Mouse (Mus musculus) yolk sac, embryonic 10.5 days (tissue): ENCODE measurements around the gene Aif1.

Source experiments
- DNase-seq: peaks from one replicate; pipeline ENCODE4 v3.0.0-alpha.2; 2017; ENCODE audit warnings: low spot score

Aif1 gene

DNA sequence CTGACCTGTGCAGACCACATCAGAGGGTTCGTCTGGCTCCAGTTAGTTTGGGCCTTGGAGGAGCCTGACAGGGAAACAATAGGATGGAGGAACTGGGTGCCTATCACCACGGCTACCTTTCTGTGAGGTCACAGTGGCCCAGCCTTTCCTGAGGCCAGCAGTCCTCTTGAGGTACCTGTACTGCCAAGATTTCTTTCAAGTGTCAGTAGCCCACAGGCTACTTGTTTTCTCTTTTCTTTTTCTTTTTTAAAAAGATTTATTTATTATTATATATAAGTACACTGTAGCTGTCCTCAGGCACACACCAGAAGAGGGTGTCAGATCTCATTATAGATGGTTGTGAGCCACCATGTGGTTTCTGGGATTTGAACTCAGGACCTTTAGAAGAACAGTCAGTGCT is at the start of gene Aif1:
Gene Aif1, minus strand, starts transcription at position 101 of the 400 bp plus-strand sequence.
- DNase-seq, result no peak

DNA sequence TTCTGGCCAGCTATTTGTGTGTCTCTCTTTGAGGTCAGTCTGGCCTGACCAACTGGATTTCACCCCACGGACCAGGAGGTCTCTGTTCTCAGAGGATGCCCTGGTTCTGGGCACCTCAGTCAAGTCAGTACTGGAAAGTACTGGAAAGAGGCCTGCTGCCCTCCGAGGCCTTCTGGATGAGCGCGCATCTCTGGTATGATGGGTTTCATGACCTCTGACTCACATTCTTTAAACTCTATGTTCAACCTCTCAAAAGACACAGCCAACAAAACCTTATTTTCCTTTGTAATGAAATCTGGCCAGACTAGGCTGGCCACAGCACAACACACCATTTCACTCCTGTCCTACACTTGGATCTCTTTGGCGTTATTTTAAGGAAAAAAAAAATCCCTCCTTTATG is 49.6 kb upstream of the Aif1 start:
- DNase-seq, result no peak

DNA sequence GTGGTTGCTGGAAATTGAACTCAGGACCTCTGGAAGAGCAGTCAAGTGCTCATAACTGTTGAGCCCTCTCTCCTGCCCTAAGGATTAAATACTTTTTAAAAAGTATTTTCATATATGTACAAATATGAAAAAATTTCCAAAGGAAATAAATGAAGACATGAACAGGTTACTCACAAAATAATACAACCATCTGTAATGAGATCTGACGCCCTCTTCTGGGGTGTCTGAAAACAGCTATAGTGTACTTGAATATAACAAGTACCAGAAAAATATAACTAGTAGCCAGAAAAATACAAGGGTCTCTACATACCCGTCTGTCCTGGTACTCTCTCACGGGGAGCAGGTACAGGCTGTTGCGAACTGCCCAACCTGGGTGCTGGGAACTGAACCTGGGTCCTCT is 48.8 kb upstream of the Aif1 start:
- DNase-seq, result no peak

DNA sequence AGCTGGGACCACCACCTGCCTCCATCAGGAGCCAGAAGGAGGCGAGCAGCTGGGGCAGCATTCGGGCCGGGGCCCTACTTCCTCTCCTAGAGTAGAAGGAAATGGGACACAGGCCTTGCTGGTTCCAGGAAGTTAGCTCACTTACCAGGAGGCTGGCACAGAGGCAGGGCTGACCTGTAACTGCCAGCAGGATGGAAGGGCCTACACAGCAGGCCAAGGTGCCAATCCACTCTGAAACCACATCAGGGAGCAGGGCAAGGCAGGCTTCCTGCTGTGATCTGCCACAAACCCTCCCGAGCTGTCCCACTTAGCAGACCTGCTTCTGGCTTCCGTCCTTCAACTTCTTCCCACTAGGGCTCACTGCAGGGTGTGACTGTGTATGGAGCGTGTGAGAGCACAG is 46.4 kb upstream of the Aif1 start:
- no peak for DNase-seq

DNA sequence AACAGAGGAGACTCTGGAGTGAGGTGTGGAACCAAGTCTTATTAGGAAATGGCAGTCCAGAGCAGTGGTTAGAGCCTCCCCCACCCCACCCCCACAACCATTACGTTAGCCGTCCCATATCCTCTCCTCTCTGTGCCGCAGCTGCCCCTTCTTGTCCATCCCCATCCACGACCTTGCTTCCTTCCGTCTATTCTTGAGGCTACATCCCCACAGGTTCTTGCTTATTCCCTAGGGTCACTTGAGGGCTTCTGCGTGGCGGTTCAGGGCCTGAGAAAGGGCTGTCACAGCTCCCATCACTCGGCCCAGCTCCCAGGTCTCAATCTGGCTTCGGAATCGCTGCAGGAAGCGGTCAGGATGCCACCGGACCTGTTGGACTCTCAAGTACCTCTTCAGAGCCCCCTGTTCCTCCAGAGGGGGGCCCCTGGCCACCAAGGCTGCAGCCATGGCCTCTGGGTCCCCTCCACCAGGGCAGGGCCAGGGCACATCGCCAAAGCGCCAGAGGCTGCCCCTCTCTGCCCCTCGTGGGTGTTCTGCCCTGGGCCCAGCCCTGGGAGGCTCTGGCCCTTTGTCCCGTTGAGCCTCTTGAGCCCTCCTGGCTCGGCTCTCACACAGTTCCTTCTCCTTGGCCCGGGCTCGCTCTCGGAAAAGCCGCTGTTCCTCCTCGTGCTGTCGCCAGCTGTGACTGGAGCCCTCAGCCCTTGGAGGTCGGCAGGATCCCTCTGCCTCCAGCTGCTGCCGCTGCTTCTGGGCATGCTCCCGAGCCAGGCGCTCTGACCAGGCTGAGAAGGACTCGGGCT is 44.5 kb upstream of the Aif1 start, which contains the start of gene Gm16181:
Gene Gm16181, plus strand, starts transcription at position 679 of the 797 bp plus-strand sequence.
- no peak for DNase-seq

DNA sequence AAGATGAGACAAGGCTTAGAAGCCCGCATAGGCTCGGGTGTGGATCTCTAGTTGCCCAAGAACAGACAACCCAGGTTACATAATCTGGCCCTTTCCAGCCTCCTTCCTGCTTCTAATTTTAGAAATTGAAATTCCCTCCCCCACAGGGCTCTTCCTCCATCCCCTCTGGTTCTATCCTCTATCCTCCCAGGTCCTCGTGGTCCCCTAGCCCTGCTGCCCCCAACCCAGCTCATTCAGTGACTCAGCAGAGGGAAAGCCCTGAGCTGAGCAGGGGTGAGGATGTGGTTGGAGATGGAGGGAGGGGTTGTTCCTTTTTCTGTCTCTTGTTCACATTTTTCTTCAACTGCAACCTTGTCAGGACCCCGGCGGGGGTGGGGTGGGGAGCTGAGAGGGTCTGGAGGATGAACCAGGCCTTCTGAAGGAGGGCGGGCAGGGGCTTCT is 43.8 kb upstream of the Aif1 start:
- no peak for DNase-seq

DNA sequence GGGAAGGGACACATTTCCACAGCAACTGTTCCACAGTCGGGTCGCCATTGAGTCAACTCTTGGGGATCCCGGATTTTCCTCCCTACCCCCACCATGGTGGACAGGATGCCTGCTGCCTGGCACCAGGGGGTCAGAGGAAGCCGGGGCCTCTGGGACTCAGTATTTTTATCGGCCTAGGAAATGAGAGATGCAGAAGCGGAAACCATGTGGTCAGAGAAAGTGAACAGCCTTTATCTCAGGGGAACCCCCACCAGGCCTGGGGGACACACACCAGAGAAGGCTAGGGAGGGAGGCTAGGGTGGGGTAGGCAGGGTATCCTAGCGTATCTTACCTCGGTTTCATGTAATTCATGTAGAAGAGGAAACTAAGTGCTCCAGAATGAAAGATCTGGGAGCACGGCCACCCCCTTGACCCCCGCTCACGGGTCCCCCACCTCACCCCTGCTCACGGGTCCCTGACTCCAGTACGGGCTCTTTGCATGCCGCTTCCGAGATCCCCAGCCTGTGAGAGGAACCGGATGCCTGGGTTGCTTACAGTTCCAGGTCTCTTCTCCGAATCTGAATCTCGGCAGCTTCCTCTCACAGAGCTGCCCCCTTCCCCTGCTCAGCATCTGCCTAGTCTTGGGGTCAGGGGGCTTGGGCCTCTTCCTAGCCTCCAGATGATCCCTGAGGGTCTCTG is 42.8 kb upstream of the Aif1 start:
- no peak for DNase-seq

DNA sequence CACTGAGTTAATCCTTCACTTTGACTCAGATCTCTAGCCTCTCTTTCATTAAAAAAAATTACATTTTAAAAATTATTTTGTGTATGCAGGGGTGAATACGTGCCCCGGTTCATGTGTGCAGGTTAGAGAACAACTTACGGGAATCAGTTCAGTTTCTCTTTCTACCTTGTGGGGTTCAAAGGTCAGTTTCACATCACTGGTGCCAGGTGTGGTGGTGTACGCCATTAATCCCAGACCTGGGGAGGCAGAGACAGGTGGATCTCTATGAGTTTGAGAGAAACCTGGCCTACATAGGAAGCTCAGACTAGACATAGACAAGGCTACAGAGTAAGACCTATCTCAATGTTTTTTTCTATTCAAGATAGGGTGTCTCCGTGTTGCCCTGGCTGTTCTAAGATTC is 37.2 kb upstream of the Aif1 start:
- DNase-seq, result no peak

DNA sequence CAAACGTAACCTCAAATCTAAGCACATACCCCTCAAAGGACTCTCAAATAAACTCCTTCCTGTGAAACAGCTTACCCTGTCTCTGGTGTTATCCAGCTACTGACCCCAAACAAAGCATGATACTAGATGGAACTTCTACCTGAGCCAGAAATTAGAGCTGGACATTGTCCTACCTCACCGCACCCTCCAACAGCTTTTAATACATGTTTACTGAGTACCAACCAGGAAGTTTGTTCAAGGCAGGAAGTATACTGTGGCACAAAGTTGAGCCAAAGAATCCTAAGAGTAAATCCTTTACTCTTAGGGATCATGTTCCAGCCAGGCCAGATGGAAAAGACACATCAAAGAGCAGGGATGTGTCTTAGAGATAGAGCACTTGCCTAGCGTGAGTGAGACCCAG is 34.7 kb upstream of the Aif1 start:
- DNase-seq, result no peak

DNA sequence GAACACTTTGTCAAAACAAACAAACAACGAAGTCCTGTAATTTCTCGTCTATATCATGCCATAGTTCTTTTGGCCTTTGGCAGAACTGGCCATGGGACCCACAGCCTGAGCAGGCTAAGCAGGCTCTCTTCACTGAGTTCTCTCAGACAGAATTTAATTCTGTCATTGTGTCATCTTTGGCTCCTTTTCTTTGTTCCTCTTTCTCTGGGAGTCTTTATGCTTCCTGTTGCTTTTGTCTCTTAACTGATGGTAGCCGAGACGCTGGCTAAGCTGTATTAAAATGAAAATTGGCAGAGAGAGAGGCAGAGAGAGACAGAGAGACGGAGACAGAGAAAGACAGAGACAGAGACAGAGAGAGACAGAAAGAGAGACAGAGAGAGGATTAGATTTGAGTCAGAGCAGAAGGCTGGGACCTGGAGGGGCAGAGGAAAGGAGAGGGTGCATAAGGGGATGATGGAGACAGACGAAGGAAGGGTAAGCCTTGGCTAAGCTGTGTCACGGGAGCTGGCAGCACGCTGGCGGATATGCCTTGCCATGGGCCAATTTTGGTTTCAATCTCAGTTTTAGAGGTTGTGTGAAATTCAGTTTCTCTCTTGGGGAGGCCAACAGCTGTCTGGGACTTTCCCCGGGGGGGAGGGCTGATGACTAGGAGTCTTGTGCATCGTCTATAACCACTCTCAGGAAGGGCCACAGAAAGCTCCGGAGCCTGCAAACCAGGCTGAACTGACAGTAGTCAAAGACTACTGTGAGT is 34.1 kb upstream of the Aif1 start:
- no peak for DNase-seq

DNA sequence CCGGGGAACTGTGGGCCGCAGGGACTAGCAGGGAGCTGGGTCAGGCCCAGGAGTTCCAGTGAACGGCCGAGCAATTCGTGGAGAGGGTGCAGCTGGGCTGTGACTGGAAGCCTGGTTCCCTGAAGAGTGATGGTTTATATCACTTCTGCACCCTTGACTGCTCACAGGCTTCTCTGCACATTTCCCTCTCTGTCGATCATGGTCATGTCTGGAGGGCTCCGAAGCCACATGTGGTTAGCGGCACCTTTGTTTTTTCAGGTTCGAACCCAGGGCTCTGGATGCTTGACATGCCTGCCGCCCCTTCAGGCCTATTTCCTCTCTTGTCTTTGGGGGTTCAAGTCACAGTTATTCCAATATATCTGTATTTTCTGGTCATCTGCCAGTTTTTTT is 29.5 kb upstream of the Aif1 start:
- DNase-seq, result no peak

DNA sequence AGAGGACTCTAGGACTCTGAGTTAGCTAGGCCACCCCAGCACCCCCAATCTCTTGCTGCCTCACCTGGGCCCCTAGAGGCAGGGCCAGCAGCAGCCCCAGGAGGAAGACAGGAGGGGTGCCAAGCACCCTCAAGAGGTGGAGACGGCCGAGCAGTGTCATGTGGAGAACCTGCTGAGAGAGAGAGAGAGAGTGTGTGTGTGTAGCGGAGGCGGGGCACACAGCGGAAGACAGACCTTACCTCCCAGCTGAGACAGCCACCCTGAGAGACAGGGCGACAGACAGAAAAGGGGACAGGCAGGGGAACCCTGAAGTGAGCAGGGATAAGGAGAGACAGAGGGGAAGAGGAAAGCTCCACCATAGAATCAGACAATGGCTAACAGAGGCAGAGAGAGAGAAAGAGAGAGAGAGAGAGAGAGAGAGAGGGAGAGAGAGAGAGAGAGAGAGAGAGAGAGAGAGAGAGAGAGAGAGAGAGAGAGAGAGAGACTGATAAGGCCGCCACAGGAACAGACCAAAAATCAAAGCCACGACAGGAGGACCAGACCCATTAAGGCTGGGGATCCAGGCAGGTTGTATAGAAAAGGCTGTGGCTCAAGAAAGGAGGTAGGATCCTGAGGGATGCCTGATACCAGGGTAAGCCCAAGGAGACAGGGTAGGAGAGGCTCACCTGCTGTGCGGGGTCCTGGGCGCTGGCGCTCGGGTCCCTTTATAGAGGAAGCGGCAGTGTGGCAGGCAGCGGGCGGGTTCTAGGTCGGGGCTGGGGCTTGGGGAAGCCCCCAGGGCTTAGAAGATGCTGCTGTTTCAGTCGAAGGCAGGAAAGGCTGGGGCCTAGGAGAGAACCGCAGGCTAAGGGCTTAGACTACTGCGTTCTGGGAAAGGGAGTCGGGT is 28.9 kb upstream of the Aif1 start, which contains the start of gene Lta:
Gene Lta, minus strand, starts transcription at position 858 of the 886 bp plus-strand sequence.
- no peak for DNase-seq

DNA sequence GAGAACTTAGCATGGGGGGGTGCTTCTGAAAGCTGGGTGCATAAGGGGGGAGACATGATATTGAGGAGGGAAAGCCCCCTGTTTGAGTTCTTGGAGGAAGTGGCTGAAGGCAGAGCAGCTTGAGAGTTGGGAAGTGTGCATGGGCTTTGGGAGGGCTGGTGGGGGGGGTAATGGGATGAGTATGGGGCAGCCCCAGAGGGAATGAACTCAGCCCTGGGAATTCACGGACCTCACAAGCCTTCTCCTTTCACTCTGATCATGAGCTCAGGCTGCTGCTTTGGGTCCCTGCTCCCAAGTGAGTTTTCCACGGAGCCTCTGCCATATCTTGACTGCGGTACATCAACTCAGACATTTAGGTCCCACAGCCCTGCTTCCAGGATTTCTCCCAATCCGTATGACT is 26.6 kb upstream of the Aif1 start:
- DNase-seq, result no peak

DNA sequence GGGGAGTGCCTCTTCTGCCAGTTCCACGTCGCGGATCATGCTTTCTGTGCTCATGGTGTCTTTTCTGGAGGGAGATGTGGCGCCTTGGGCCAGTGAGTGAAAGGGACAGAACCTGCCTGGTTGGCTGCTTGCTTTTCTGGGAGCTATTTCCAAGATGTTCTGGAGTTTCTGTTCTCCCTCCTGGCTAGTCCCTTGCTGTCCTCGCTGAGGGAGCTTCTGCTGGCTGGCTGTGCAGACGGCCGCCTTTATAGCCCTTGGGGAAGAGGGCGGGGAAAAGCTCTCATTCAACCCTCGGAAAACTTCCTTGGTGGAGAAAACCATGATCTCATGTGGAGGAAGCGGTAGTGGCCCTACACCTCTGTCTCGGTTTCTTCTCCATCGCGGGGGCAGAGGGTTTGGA is 25.9 kb upstream of the Aif1 start, which contains the start of gene Tnf:
Gene Tnf, minus strand, starts transcription at position 221 of the 400 bp plus-strand sequence.
- no peak for DNase-seq

DNA sequence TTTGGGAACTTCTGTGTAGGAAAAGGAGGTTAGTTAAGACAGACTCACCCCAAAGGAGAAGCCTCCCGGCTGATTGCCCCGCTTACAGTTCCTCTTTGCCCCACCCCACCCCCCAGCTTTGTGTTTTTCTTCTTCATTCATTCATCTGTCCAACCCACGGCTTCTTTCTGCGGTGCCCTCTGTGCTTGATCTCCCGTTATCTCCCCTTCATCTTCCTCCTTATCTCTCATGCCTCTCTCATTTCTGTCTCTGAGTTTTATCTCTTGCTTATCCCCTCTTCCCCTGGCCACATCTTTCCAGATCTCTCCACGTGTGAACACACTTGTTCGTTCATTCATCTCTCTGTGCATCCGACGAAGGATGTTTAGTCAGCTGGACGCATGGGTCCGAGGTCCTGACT is 25.3 kb upstream of the Aif1 start:
- no peak for DNase-seq

DNA sequence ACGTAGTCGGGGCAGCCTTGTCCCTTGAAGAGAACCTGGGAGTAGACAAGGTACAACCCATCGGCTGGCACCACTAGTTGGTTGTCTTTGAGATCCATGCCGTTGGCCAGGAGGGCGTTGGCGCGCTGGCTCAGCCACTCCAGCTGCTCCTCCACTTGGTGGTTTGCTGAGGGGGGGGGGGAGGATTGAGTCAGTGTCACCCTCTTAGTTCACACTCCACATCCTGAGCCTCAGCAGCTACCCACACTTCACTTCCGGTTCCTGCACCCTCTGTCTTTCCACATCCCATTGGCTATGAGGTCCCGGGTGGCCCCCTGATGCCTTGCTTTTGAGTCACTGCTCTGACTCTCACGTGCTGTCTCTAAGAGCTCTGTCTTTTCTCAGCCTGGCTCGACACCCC is 24.5 kb upstream of the Aif1 start:
- DNase-seq, result no peak

DNA sequence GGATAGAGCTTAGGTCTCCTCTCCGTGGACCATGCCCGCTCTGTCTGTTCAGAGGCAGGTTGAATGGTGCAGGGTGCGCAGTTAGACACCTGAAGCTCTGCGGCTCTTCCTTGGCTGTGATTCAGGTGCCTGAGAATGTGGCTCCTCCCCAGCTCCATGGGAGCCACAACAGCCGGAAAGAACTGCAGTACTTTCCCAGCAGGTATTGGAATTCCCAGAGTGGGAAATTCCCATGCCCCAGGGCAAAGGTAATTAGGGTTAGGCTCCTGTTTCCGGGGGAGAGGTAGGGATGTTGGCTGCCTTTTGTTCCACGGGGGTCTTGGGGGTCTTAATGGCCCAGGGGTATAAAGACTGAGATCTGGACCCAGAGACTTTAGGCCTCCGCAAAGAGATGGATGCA is 23.1 kb upstream of the Aif1 start:
- DNase-seq, result no peak

DNA sequence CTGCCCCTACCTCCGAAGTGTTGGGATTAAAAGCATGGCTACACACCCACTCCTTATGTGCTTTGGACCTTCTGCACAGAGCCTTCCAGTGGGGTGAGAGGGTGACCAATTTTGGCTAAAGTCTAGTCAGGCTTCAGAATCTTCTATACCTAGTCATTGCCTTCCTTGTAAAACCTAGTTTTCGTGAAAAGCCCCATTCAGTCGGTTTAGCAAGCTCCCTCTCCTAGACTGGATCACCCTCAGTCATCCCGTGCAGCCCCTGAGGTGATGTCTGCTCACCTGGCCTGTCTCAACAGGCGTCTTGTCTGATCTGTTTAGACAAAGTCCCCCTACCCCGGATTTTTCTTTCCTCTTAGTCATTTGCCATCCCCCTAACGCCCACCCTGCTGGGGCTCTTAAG is 22.2 kb upstream of the Aif1 start:
- DNase-seq, result no peak

DNA sequence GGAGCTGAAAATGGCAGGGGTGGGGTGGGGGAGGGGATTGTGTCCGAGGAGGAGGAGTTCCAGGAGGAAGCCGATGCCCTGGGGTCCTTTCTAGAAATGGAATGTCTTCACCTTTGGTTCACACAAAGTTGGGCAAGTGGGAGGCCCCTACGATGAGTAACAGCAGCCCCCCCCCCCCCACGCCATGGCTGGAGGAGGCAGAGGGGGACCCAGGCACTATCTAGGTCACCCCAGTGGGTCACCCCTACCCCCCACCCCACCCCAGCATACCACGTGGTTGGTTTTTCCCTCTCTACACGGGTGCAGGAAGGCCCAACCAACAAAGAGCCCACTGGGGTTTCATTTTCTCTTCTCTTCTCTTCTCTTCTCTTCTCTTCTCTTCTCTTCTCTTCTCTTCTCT is 21.3 kb upstream of the Aif1 start:
- DNase-seq, result no peak

DNA sequence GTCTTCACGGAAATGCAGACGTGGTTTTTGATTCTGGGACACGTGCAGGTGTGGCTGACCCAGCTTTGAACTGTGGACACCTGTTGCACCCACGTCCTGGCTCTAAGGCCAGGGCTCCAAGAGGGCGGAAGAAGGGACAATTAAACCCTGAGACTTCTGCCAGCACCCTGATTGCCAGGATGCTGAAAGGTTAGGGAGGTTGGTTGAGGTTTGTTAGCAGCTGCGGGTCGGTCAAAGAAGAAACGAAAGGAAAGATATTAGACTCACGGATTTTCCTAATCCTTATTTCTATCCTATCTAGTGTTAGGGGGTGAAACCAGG is 20.4 kb upstream of the Aif1 start:
- no peak for DNase-seq

DNA sequence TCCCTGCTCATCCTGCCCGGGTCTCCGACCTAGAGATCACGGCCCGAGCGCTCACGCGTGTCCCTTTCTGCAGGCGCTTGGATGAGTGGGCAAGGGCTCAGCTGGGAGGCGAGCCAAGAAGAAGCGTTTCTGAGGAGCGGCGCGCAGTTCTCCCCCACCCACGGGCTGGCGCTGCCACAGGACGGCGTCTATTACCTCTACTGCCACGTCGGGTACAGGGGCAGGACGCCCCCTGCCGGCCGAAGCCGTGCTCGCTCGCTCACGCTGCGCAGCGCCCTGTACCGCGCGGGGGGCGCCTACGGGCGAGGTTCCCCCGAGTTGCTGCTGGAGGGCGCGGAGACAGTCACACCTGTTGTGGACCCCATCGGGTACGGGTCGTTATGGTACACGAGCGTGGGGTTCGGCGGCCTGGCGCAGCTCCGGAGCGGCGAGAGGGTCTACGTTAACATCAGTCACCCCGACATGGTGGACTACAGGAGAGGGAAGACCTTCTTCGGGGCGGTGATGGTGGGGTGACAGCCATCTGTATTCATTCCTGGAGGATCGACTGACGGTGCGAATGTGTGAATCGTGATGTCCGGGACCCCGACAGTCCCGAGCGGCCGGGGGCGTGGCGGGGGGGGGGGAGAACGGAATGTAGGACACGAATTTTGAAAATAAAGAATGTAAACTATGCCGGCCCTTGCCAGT is 19.9 kb upstream of the Aif1 start:
- DNase-seq, result peak; percentile 61
